Mouse (Mus musculus): ENCODE measurements around the gene Lta. TPM values are rescaled to one million over a fixed set of nuclear protein-coding genes. Genes with fewer than 3 reads are reported as not detected.

Gene Lta
- polyA plus RNA-seq, 1 experiment, result 0.19 TPM

DNA sequence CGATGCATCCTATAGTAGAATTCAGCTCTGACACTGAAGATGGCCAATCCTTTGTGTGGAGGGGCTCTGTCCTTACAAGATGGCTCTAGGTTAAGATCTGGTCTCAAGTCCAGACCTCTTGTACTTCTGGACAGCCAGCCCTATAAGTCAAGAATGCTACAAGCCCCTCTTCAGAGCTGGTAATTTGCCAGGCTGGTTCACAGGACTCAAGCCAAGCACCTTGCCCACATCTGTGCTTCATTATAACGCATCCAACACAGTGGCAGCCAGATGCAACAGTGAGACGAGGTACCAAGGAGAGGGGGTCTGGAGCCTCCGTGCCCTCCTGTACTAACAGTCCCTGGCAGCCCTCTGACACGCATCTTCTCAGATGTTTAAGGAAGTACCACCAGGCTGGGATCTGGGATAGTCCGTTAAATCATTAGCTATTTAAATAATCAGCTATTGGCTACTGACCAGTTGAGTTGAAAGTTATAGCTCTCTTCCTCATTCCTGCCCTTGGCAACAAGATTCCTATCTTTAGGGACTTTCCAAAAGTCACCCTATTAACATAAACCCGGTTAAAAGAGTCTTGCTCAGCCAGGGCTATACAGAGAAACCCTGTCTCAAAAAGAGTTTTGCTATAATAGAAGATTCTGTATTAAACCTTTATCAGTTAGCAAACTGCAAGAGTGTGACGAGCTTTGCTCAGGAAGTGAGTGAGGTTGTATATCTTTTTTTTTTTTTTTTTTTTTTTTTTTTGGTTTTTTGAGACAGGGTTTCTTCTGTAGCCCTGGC lies 30.8 kb downstream of the Lta start:
- TF ChIP-seq POLR2A (IDR thresholded peaks at IDR 0.05; ENCODE audit: extremely low read depth, insufficient read depth, low read length) (no peak), CTCF (IDR thresholded peaks at IDR 0.05; ENCODE audit: extremely low read depth, insufficient read depth, low read length) (no peak)
- no peak overlapping the region for H3K4me3 ChIP-seq (ENCODE audit: insufficient read depth, low read length)
- H3K4me1 ChIP-seq (ENCODE audit: control insufficient read depth, insufficient read depth, low read length), result no peaks in the 10 kb centered on the region; the same call in 1 of the 2 replicates
- 0 out of 2 replicates have a peak overlapping the region, but pooled peaks have one; percentile 1 for H3K27ac ChIP-seq (ENCODE audit: insufficient read depth, low read length)

DNA sequence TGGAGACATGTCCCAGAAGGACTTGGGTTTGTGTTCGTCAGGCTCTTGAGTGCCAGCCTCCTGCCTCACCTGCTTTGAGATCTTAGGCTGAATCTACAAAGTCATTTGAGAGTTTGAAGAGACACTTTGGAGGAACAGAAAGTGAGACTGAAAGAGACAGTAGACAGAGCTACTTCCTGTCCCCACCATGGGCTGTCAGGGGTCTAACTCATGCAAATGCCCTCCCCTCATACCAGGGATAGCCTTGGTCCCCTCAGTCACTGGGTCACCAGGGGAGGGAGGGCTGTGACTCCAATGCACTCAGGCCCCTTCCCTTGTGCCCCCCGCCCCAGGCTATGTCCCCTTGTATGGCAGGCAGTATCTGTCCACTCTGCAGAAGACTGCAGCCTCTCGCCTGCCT lies 31.8 kb downstream of the Lta start:
- no peak overlapping the region; the same call in 1 of the 2 replicates for H3K27ac ChIP-seq (ENCODE audit: insufficient read depth, low read length)
- no peak for TF ChIP-seq POLR2A (IDR thresholded peaks at IDR 0.05; ENCODE audit: extremely low read depth, insufficient read depth, low read length)
- no peak for TF ChIP-seq CTCF (IDR thresholded peaks at IDR 0.05; ENCODE audit: extremely low read depth, insufficient read depth, low read length)
- peaks cover 2% of the 10 kb centered on the region; the same call in 1 of the 2 replicates for H3K4me1 ChIP-seq (ENCODE audit: control insufficient read depth, insufficient read depth, low read length)
- no peak overlapping the region for H3K4me3 ChIP-seq (ENCODE audit: insufficient read depth, low read length)

GRCm38 (mm10) chr17:35172445-35173234 lies 32.5 kb downstream of the Lta start:
- Histone ChIP-seq H3K27ac (ENCODE audit: insufficient read depth, low read length) (peak overlapping the region; percentile 75), H3K4me1 (ENCODE audit: control insufficient read depth, insufficient read depth, low read length) (peaks cover 2% of the 10 kb centered on the region; the same call in 1 of the 2 replicates), H3K4me3 (ENCODE audit: insufficient read depth, low read length) (no peak overlapping the region)
- no peak for TF ChIP-seq CTCF (IDR thresholded peaks at IDR 0.05; ENCODE audit: extremely low read depth, insufficient read depth, low read length)
- no peak for TF ChIP-seq POLR2A (IDR thresholded peaks at IDR 0.05; ENCODE audit: extremely low read depth, insufficient read depth, low read length)

GRCm38 (mm10) chr17:35168541-35169207 lies 36.5 kb downstream of the Lta start:
- peaks cover 5% of the 10 kb centered on the region; the same call in 1 of the 2 replicates for H3K4me1 ChIP-seq (ENCODE audit: control insufficient read depth, insufficient read depth, low read length)
- no peak overlapping the region for H3K4me3 ChIP-seq (ENCODE audit: insufficient read depth, low read length)
- TF ChIP-seq CTCF (IDR thresholded peaks at IDR 0.05; ENCODE audit: extremely low read depth, insufficient read depth, low read length) (peak; percentile 46; the same call in 1 of the 2 replicates), POLR2A (IDR thresholded peaks at IDR 0.05; ENCODE audit: extremely low read depth, insufficient read depth, low read length) (no peak)
- no peak overlapping the region for H3K27ac ChIP-seq (ENCODE audit: insufficient read depth, low read length)

DNA sequence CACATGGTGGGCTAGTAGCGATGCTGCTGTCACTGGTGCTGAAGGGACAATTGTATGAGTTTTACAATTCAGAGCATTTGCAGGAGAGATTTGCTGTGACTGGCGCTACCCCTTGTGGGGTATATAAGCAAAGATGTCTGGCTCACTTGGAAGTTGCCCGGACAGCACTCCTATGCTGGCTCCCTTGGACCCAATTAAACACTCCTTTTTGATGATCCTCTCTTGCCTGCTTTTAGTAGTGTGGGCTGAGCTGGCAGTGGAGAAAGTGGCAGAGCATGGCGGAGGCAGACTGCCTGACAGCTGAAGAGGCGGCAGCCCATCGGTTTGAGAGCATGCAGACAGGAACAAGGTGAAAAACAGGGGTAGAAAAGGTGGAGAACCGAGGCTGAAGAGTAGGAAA lies 37.4 kb downstream of the Lta start:
- Histone ChIP-seq H3K27ac (ENCODE audit: insufficient read depth, low read length) (no peak overlapping the region), H3K4me3 (ENCODE audit: insufficient read depth, low read length) (no peak overlapping the region), H3K4me1 (ENCODE audit: control insufficient read depth, insufficient read depth, low read length) (peaks cover 5% of the 10 kb centered on the region; the same call in 1 of the 2 replicates)
- no peak for TF ChIP-seq POLR2A (IDR thresholded peaks at IDR 0.05; ENCODE audit: extremely low read depth, insufficient read depth, low read length)
- TF ChIP-seq CTCF (IDR thresholded peaks at IDR 0.05; ENCODE audit: extremely low read depth, insufficient read depth, low read length), result no peak

DNA sequence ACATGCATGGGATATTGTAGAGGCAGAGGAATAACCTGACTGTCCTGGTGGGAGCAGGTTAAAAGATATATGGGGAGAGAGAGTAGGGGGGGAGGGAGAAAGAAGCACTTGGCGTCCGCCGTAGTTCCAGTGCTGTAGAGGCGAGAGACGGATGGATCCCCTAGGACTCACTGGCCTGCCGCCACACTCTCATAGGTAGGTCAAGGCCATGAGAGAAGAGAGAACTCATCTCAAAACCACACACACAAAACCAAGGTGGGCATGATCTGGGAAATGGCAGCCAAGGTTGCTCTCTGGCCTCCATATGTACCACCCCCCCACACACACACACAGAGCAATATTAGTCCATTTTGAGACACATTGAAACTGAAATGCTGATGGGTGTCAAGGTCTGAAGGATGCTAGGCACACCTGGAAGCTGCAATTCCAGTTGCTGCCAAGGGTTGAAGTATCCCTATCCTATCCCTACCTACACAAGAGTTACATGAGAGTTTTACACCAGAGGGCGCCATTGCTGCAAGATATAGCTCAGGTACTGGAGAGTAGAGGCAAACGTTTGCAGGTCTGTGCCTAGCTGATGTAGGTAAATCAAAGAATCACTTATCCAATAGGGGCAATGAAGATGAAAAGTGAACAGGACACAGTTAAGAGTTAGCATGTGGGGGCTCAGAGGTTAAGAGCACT lies 38.7 kb downstream of the Lta start:
- Histone ChIP-seq H3K4me1 (ENCODE audit: control insufficient read depth, insufficient read depth, low read length) (peaks cover 7% of the 10 kb centered on the region), H3K27ac (ENCODE audit: insufficient read depth, low read length) (no peak overlapping the region), H3K4me3 (ENCODE audit: insufficient read depth, low read length) (no peak overlapping the region)
- TF ChIP-seq CTCF (IDR thresholded peaks at IDR 0.05; ENCODE audit: extremely low read depth, insufficient read depth, low read length) (peak; percentile 62), POLR2A (IDR thresholded peaks at IDR 0.05; ENCODE audit: extremely low read depth, insufficient read depth, low read length) (no peak)

DNA sequence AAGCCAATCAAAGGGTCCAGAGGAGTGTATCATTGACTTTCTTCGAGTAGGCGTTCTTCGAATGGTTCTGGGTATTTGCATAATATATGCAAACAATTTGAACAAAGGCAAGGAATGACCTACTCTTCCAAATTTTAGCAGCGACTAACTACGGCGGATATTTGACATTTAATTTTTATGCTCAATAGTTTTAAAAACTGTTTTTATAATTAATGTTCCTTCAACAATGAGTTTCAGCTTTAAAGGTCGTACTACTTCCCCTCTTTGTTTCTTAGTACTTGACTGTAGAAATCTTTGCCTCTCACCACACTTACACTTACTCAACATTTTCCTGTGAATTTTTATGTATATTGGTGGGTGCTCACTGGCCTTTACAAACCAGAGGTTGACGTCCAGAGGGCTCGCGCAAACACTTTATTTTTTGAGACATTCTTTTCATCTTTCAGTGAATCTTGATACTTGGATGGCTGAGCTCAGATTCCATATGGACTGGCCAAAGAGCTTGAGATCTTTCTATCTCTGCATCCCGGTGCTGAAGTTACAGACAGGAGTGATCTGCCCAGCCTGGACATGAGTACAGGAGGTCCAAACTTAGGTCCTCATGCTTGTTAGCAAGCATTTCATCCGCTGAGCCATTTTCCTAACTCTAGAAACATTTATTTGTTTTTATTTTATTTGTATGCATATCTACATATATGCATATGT lies 39.5 kb downstream of the Lta start:
- no peak for TF ChIP-seq POLR2A (IDR thresholded peaks at IDR 0.05; ENCODE audit: extremely low read depth, insufficient read depth, low read length)
- no peak for TF ChIP-seq CTCF (IDR thresholded peaks at IDR 0.05; ENCODE audit: extremely low read depth, insufficient read depth, low read length)
- Histone ChIP-seq H3K27ac (ENCODE audit: insufficient read depth, low read length) (peak overlapping the region; percentile 93; the same call in 1 of the 2 replicates), H3K4me3 (ENCODE audit: insufficient read depth, low read length) (peak overlapping the region; percentile 49), H3K4me1 (ENCODE audit: control insufficient read depth, insufficient read depth, low read length) (peaks cover 7% of the 10 kb centered on the region)

DNA sequence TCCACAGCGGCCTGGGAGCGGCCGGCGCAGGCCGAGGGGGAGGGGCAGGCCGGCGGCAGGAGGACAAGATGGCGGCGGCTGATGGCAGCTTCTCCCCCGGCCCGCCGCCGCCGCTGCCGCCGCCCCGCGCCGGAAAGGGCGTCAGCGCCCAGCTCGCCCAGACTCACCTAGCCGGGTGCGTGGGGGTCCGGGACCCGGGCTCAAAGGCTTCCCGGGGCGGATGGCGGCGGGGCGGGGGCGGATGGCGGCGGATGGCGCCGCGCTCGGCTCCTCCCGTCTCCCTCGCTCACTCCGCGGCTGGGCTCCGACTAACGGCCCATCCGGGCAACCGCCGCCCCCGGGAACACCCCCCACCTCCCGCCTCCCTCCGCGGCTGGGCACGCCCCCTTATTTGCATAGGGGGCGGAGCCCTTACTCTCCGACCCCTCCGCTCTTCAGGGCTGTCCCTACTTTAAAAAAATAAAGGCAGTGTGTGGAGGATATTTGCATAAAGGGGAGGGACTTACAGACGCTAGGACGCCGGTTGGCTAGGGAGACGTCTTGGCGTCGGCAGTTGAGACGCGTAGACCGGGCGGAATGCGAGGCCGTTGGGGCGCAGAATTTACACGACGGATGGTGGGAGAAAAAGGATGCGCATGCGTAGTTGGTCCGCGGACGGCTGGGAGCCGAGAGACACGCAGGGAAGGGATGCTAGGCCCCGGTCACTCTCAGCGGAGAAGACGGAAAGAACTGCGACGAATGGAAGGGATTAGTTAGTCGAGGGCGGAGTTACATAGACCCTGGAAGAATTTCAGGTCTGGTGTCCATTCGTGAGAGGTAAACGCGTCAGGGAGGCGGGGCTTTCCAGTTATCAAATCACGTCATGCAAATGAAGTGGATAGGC lies 40.3 kb downstream of the Lta start, which contains the start of gene Prrc2a:
Gene Prrc2a (minus strand): TSS at position 330 of the 883 bp plus-strand sequence.
- Histone ChIP-seq H3K4me3 (ENCODE audit: insufficient read depth, low read length) (peak within 1 kb of the TSS; percentile 49), H3K27ac (ENCODE audit: insufficient read depth, low read length) (peak within 1 kb of the TSS; percentile 96), H3K4me1 (ENCODE audit: control insufficient read depth, insufficient read depth, low read length) (peaks cover 7% of the 10 kb centered on the region)
- TF ChIP-seq CTCF (IDR thresholded peaks at IDR 0.05; ENCODE audit: extremely low read depth, insufficient read depth, low read length) (no peak), POLR2A (IDR thresholded peaks at IDR 0.05; ENCODE audit: extremely low read depth, insufficient read depth, low read length) (peak; percentile 96)
